Mouse (Mus musculus) hindbrain, embryonic 16.5 days (tissue): ENCODE measurements around the gene Slc43a2. TPM values are rescaled to one million over a fixed set of nuclear protein-coding genes. Genes with fewer than 3 reads are reported as not detected.

Experiments used
- ATAC-seq: fragments of 200-750 bp; cut with Nextera tagmentation; 2 replicates; pipeline ENCODE4 v1.8.0; 2017; ENCODE audit warnings: moderate TSS enrichment, moderate library complexity
- H3K27ac ChIP-seq: fragments of 300-500 bp; sonication (generic); 2 replicates; pipeline ENCODE4 v1.5.1; 2014; ENCODE audit warnings: low read depth, mild to moderate bottlenecking, control low read depth, low read length, moderate library complexity
- H3K27me3 ChIP-seq: fragments of 300-500 bp; sonication (generic); replicated peaks from 2 replicates; pipeline ENCODE4 v1.6.1; 2014; ENCODE audit warnings: low read length; ENCODE audit not compliant: control insufficient read depth, insufficient read depth
- H3K36me3 ChIP-seq: fragments of 300-500 bp; sonication (generic); 2 replicates; pipeline ENCODE4 v1.6.1; 2014; ENCODE audit warnings: mild to moderate bottlenecking, low read length, moderate library complexity, mixed read lengths; ENCODE audit not compliant: control insufficient read depth, insufficient read depth
- H3K4me1 ChIP-seq: fragments of 300-500 bp; sonication (generic); 2 replicates; pipeline ENCODE4 v1.6.1; 2014; ENCODE audit warnings: low read depth, low read length; ENCODE audit not compliant: control insufficient read depth, insufficient read depth
- H3K4me2 ChIP-seq: fragments of 300-500 bp; sonication (generic); 2 replicates; pipeline ENCODE4 v1.6.1; 2014; ENCODE audit warnings: mild to moderate bottlenecking, low read length, control low read depth, moderate library complexity
- H3K4me3 ChIP-seq: fragments of 300-500 bp; sonication (generic); 2 replicates; pipeline ENCODE4 v1.5.1; 2014; ENCODE audit warnings: mild to moderate bottlenecking, low read length, control low read depth, moderate library complexity
- H3K9ac ChIP-seq: fragments of 300-500 bp; sonication (generic); 2 replicates; pipeline ENCODE4 v1.6.1; 2014; ENCODE audit warnings: low read depth, mild to moderate bottlenecking, control low read depth, low read length, moderate library complexity
- H3K9me3 ChIP-seq: fragments of 300-500 bp; sonication (generic); 2 replicates; pipeline ENCODE4 v1.6.1; 2014; ENCODE audit warnings: mild to moderate bottlenecking, low read length, moderate library complexity; ENCODE audit not compliant: control insufficient read depth
- WGBS: fragments of 180-500 bp; shearing (Covaris S2); extraction: QIAGEN DNeasy Blood & Tissue Kit; methylation state at CpG from one replicate; pipeline ENCODE4 v1.1.7; 2014; 5-methylcytosine and 5-hydroxymethylcytosine counted together
- microRNA-seq: library from miRNA; unstranded; fragments of <30 nt; microRNA quantifications from one replicate; pipeline ENCODE4, GENCODE M21; 2017
- polyA plus RNA-seq: library from polyadenylated mRNA; unstranded; fragments of >200 nt; fragmentation: Nextera tagmentation; extraction: Ambion mirVana; gene quantifications from 2 replicates; pipeline ENCODE4 v1.2.1, GENCODE M21; 2015

The Slc43a2 gene
- polyA plus RNA-seq, 1 experiment from 2014 or later: 16.9 TPM

GRCm38 (mm10) chr11:75622588-75623329 lies 91.3 kb downstream of the Slc43a2 start:
- H3K36me3 ChIP-seq: peaks cover 39% of the 10 kb centered on the region
- no peaks in the 10 kb centered on the region for H3K4me1 ChIP-seq
- H3K4me2 ChIP-seq: no peak overlapping the region
- no peaks in the 10 kb centered on the region for H3K27me3 ChIP-seq
- no peak overlapping the region for H3K9ac ChIP-seq
- 87% methylated on average over 2 of the region's 2 CpGs for WGBS
- H3K27ac ChIP-seq: no peak overlapping the region
- H3K4me3 ChIP-seq: no peak overlapping the region
- no peaks in the 10 kb centered on the region for H3K9me3 ChIP-seq
- no peak for ATAC-seq

- H3K4me1 ChIP-seq: no peaks in the 10 kb centered on the region
- no peak overlapping the region for H3K27ac ChIP-seq
- no peak overlapping the region for H3K4me3 ChIP-seq
- no peak overlapping the region for H3K9ac ChIP-seq
- 74% methylated on average over 2 of the region's 2 CpGs for WGBS
- H3K9me3 ChIP-seq: no peaks in the 10 kb centered on the region
- H3K27me3 ChIP-seq: no peaks in the 10 kb centered on the region
- H3K4me2 ChIP-seq: no peak overlapping the region
- no peak for ATAC-seq
- H3K36me3 ChIP-seq: peaks cover 40% of the 10 kb centered on the region
Measured at GRCm38 (mm10) chr11:75624102-75624554, 92.6 kb downstream of the Slc43a2 start.

- Histone ChIP-seq H3K36me3 (peaks cover 35% of the 10 kb centered on the region), H3K27ac (no peak overlapping the region), H3K4me1 (peaks cover 4% of the 10 kb centered on the region), H3K4me2 (no peak overlapping the region), H3K27me3 (no peaks in the 10 kb centered on the region), H3K9me3 (no peaks in the 10 kb centered on the region), H3K9ac (no peak overlapping the region), H3K4me3 (no peak overlapping the region)
- no peak for ATAC-seq
- 93% methylated on average over 4 of the region's 4 CpGs for WGBS
Measured at GRCm38 (mm10) chr11:75625820-75626219, 94.3 kb downstream of the Slc43a2 start.

Small RNAs within 50 kb of the gene (microRNA-seq; reads per million reads assigned to microRNA genes)
- not detected for gene Mir3971

Other genes starting within 250 kb of the Slc43a2 start
- 50.8 and 69.0 TPM in 2 replicates for gene Rpa1, start 183.4 kb upstream of the Slc43a2 start, polyA plus RNA-seq
- 17.5 and 18.8 TPM in 2 replicates for gene Smyd4, start 183.3 kb upstream of the Slc43a2 start, polyA plus RNA-seq
- 45.4 and 53.2 TPM in 2 replicates for gene Serpinf1, start 109.0 kb upstream of the Slc43a2 start, polyA plus RNA-seq
- 0.06 TPM in 1 of 2 replicates, not detected in the other for gene Serpinf2, start 92.1 kb upstream of the Slc43a2 start, polyA plus RNA-seq
- 6.1 and 8.1 TPM in 2 replicates for gene Wdr81, start 77.0 kb upstream of the Slc43a2 start, polyA plus RNA-seq
- 2.0 and 2.9 TPM in 2 replicates for gene Tlcd2, start 70.0 kb upstream of the Slc43a2 start, polyA plus RNA-seq
- 38.8 and 41.9 TPM in 2 replicates for gene Prpf8, start 44.9 kb upstream of the Slc43a2 start, polyA plus RNA-seq
- 2.9 and 4.2 TPM in 2 replicates for gene Rilp, start 21.6 kb upstream of the Slc43a2 start, polyA plus RNA-seq
- 4.2 and 4.6 TPM in 2 replicates for gene Scarf1, start 18.2 kb upstream of the Slc43a2 start, polyA plus RNA-seq
- 109 and 110 TPM in 2 replicates for gene Pitpna, start 56.4 kb downstream of the Slc43a2 start, polyA plus RNA-seq
- gene Inpp5k, start 99.3 kb downstream of the Slc43a2 start, polyA plus RNA-seq: 39.8 TPM in 2 replicates
- 13.6 and 16.7 TPM in 2 replicates for gene Myo1c, start 118.8 kb downstream of the Slc43a2 start, polyA plus RNA-seq
- 106 and 109 TPM in 2 replicates for gene Crk, start 147.6 kb downstream of the Slc43a2 start, polyA plus RNA-seq
- 1,437 and 1,451 TPM in 2 replicates for gene Ywhae, start 201.2 kb downstream of the Slc43a2 start, polyA plus RNA-seq